Mouse (Mus musculus) lung, adult 18-20 months (tissue): ENCODE results near the gene Gpr137b.
A peak's percentile ranks its signal among the peaks of the same experiment; 100 is the strongest.
"Not testable (repeated sequence)": the region's sequence is repeated elsewhere in the genome, so short reads cannot be mapped to it uniquely, and the experiment has no call there.

ENCODE experiments used
- DNase-seq, 2 experiments: peaks; one replicate each; pipeline ENCODE4 v3.0.0; 2022; ENCODE audit warnings: mixed read lengths in 2 of 2

The Gpr137b gene

GRCm38 (mm10) chr13:13393228-13394095 lies at the start of gene Gpr137b:
TSS of gene Gpr137b (minus strand) at chr13:13394014.
- peak; percentile 65 to 69 for DNase-seq

DNA sequence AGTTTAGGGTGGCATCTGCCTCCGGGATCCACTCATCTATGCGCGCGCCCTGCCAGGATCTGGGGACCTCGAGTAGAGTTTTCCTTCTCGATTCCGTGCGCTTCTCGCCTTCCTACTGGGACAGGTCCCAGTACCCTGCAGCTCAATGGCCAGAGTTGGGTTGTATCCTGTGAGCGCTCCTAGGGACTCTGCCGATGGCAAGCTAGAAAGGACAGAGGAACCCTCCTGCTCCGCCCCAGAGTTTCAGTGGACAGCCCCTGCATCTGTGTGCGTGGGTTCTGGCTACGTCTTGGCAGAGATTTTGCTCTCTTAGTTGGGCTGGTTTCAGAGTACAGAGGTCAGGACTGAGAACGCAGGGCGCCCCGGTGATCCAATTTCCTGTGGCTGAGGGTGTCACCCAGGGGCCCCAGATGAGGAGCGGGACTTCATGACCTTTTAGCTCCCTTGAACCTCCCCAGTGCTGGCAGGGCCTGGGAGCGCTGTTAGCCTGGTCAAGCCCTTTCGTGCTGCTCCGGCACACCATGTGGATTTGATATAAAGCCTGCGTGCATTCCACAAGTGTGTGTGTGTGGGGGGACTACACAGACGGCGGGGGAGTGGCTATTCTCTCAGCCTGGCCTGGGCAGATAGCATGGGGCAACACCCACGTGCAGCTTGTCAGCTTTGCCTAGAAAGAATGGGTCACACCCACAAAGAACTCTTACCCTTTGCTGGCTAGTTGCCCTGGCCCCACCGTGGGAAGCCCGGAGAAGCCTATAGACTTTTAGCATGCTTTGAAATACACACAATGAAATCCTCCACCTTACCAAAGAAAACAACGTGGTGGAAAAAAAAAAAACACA lies 44.5 kb upstream of the Gpr137b start:
- DNase-seq: peak; percentile 14 to 19

DNA sequence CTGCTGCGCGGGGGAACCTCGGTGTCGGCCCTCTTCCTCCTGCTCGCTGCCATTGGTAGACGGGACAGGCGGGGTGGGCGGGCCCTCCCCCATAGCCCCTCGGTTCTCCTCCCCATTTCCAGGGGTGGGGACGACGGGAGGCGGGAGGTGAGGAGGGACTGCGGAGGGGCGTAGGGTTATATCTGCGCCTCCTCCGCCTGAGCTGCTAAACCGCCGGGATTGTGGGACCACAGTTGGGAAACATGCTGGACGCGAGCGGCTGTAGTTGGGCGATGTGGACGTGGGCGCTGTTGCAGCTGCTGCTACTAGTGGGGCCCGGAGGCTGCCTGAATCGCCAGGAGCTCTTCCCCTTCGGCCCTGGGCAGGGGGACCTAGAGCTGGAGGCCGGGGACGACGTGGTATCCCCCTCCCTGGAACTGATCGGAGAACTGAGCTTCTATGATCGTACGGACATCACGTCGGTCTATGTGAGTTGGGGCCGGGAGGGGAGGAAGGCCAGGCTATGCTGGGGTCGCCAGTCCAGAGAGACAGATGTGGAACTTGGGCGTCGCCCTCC lies 43.7 kb upstream of the Gpr137b start, which contains the start of gene Nid1:
Gene Nid1, plus strand, starts transcription at position 92 of the 556 bp plus-strand sequence.
- DNase-seq: peak; percentile 37 to 40

DNA sequence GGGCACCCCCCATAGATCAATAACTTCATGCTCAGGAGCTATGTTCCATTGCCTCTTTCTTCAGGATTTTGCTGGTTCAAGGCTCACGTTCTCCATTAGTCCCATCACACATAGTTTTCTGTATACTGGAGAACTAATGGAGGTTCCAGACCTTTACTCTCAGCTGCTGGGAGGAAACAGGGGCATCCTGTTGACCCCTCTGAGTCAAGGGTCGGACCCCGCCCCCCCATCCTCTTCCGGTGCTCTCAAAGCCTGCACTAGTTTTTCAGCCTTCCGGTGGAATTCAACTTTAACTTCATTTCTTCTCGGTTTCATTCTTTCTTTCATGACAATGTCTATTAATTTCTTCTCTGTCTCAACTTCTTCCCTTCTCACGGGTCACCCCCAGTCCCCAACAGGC lies 42.3 kb upstream of the Gpr137b start:
- not testable (repeated sequence) for DNase-seq

- DNase-seq: not testable (repeated sequence)
Measured at GRCm38 (mm10) chr13:13423301-13423700, 29.5 kb upstream of the Gpr137b start.

GRCm38 (mm10) chr13:13418859-13419258 lies 25.0 kb upstream of the Gpr137b start:
- not testable (repeated sequence) for DNase-seq

DNA sequence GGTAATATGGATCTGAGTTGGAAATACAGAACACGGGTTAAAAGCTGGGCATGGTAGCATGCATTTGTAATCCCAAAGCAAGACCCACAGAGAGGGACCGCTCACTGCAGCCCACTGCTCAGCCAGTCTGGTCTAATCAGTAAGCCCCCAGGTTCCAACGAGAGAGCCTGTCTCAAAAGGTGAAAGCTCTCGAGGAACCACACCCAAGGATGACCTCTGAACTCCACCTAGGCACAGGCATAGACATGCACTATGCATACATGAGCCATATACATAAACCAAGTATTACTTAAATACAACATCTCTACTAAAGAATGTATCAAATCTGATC lies 22.2 kb upstream of the Gpr137b start:
- not testable (repeated sequence) for DNase-seq

GRCm38 (mm10) chr13:13415120-13416006 lies 21.5 kb upstream of the Gpr137b start:
- peak; percentile 34 to 62 for DNase-seq

- DNase-seq: no peak
Measured at GRCm38 (mm10) chr13:13414206-13414605, 20.4 kb upstream of the Gpr137b start.

GRCm38 (mm10) chr13:13405511-13405910 lies 11.7 kb upstream of the Gpr137b start:
- not testable (repeated sequence) for DNase-seq

- DNase-seq: not testable (repeated sequence)
Measured at GRCm38 (mm10) chr13:13404517-13405155, 10.8 kb upstream of the Gpr137b start.

GRCm38 (mm10) chr13:13403839-13404238 lies 10.0 kb upstream of the Gpr137b start:
- not testable (repeated sequence) for DNase-seq

DNA sequence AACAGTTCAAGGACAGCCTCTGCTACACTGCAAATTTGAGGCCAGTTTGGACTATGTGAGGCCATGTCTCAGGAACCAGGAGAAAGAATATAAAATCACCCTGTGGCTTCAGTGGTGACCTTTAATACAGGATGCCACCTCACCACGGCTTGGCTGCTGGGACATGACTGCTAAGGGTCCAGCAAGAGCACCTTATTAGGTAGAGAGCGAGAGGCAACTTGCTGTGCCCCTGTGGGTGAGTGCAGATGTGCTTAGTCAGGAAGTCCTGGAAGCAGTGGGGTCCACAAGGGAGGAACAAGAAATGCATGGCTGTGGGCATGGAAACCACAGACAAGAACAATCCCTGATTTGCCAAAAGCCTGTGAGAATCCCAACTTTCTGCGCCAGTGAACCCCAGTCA lies 9.6 kb upstream of the Gpr137b start:
- DNase-seq: not testable (repeated sequence)

DNA sequence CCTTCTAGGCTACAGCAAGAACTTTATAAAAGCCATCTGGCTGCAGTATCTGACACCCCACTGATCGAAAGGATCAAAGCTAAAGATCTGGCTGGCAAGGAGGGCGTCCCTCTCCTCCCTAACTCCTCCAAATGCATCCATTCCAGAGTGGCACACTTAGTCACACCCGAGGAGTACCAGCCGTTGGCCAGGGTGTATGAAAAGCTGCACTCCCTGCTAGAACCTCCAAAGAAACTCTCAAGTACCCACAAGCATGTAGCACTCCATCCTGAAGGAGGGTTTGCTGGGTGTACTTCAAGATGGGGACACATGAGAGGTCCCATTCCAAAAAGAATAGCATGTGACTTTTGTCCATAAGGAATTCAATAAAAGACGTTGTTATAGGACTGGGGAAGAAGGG lies 9.0 kb upstream of the Gpr137b start:
- DNase-seq: peak; percentile 26 to 45

DNA sequence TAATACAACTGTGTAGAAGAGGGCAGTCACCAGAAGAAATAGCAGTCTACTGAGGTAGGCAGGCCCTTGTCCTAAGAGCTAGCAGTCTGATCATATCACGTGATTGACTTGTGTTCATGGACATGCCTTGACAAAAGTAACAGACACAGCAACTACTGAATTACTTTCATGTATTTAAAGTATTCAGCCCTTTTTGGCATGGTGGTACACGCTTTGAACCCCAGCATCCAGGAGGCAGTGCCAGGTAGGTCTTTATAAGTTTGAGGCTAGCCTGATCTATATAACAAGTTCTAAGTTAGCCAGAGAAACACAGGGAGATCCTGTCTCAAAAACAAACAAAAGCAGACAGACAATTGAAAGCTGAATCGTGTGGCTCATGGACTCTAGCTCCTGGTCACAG lies 7.0 kb upstream of the Gpr137b start:
- not testable (repeated sequence) for DNase-seq

- DNase-seq: peak; percentile 28 to 40
Measured at GRCm38 (mm10) chr13:13394096-13394395, 232 bp upstream of the Gpr137b start.

DNA sequence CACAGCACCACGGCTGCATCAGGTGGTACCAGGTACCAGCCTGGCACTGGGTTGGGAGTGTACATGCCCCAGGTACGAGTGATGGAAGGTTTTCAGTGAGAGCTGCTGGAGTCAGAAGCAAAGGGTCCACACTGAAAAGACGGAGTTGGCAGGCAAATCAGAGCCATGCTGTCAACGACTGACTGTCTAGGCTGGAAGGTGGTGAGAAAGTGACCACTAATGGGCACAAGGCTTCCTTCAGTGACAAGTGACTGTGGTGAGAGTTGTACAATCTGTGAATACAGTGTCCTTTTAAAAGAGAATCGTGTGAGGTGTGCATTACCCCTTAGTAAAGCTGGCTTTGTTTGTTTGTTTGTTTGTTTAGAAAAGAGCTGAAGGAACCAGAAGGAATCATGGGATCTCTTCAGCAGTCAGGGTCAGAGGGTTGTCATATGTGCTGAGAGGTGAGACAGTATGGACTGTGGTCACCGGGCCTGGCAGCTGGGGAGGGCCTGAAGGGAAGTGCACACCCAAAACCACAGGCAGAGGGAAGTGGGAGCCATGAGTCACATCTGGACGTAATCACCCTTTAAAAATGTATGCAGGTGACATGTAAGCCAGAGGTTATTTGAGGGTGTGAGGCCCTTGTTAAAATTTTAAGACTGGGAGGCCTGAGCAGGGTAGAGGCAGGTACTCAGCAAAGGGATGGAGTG lies 15.5 kb downstream of the Gpr137b start:
- DNase-seq: not testable (repeated sequence)

- DNase-seq: no peak
Measured at GRCm38 (mm10) chr13:13377180-13377579, 16.6 kb downstream of the Gpr137b start.

GRCm38 (mm10) chr13:13373965-13374364 lies 19.8 kb downstream of the Gpr137b start:
- DNase-seq: peak; percentile 41 to 48

DNA sequence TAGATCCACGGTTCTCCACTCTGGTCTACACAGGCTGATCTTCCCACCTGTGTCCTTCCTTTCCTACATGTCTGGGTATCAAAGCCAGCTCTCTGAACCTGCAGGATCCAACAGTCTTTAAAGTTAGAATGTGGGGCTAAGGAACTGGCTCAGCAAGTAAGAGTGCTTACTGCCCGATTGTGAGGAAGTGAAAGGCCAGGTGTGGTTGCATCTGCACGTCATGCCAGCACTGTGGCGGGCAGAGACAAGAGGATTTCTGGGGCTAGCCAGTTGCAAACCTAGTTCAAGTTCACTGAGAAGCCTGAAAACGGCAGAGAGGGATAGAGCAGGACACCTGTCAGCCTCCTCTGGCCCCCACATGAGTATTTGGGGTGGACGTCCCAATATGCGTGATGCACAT lies 22.4 kb downstream of the Gpr137b start:
- peak in 1 of 2 experiments; percentile 25 for DNase-seq

DNA sequence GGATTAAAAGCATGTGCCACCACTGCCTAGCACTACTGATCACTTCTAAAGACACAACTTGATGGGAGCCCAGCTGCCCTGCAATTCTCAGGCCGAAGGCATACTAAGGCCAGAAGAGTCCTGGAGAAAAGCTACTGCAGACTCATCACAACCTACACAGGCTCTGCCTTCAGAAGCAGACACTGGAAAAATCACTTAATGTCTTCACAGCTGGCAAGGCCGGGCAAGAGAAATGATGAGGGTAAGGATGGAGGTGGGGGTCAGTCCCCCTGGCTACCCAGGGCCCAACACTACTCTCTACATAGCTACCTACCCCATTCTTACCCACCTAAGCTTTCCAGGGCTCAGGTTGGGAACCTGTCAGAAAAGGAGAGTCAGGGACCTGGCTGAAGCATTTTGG lies 27.4 kb downstream of the Gpr137b start:
- DNase-seq: not testable (repeated sequence)
